Mouse (Mus musculus): ENCODE data around the gene Polr3gl. TPM values are rescaled to one million over a fixed set of nuclear protein-coding genes. Genes with fewer than 3 reads are reported as not detected.

Gene Polr3gl
- polyA plus RNA-seq, 1 experiment = 9.2 TPM

DNA sequence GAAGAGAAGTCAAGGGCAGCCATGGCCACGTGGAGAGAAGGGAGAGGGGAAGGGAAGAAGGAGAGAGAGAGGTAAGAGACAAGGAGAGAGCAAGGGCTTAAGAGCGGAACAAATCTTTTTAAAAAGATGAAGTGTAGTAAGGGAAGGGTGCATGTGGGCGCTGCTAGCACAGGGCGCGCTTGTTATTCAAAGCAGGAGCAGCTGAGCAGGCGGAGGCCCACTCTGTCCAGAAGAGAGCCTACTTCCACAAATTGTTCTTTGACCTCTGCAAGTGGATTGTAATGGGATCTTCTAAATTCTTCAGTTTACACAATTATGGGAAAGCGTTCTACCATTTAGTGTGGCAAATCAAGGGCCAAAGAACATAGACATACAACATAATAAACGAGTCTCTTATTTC lies 25.4 kb downstream of the Polr3gl start:
- Histone ChIP-seq H3K27me3 (ENCODE audit: control insufficient read depth, insufficient read depth, low read length) (no peaks in the 10 kb centered on the region), H3K27ac (ENCODE audit: insufficient read depth, low read length) (no peak overlapping the region), H3K36me3 (ENCODE audit: control insufficient read depth, insufficient read depth, low read length) (no peaks in the 10 kb centered on the region), H3K4me3 (ENCODE audit: extremely low read depth, insufficient read depth, insufficient read length) (no peak overlapping the region), H3K4me1 (ENCODE audit: control insufficient read depth, insufficient read depth, insufficient read length) (peaks cover 35% of the 10 kb centered on the region)
- 62% methylated on average over 8 of the region's 8 CpGs for WGBS
- DNase-seq (ENCODE audit: low read depth in 1 of 2, low spot score in 2 of 2) = no peak
- no peak for TF ChIP-seq POLR2A (IDR thresholded peaks at IDR 0.05; ENCODE audit: low read depth, low read length)
- no peak for TF ChIP-seq CTCF (IDR thresholded peaks at IDR 0.05; ENCODE audit: extremely low read depth, insufficient read depth, insufficient read length, insufficient replicate concordance)

DNA sequence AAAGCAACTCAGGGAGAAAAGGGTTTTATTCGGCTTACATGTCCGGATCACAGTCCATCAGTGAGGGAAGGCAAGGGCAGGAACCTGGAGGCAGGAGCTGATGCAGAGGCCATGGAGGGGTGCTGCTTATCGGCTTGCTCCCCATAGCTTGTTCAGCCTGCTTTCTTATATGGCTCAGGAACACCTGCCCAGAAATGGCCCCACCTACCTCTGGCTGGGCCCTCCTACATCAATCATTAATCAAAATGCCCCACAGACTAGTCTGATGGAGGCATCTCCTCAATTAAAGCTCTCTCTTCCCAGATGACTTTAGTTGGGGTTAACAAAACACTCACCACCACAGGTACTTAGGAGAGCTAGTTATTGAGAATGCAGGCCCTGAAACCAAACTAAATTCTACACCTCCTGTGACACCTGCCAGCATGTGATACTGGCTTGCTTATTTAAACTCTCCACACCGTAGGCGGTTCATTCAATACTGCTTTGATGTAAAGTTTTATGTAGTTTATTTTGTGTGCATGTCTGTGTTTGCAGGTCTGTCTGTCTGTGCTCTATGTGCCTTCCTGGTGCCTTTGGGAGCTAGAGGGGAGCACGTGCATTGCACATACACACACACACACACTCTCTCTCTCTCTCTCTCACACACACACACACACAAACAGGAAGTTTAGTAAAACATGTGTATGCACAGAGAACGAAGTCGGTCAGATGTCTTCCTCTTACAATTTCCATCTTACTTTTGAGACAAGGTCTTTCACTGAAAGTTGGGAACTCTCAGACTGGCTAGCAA lies 27.1 kb downstream of the Polr3gl start:
- peak overlapping the region; percentile 52; the same call in 1 of the 2 replicates for H3K27ac ChIP-seq (ENCODE audit: insufficient read depth, low read length)
- TF ChIP-seq CTCF (IDR thresholded peaks at IDR 0.05; ENCODE audit: extremely low read depth, insufficient read depth, insufficient read length, insufficient replicate concordance) = no peak
- no peak for TF ChIP-seq POLR2A (IDR thresholded peaks at IDR 0.05; ENCODE audit: low read depth, low read length)
- H3K4me3 ChIP-seq (ENCODE audit: extremely low read depth, insufficient read depth, insufficient read length) = no peak overlapping the region
- peaks cover 44% of the 10 kb centered on the region for H3K4me1 ChIP-seq (ENCODE audit: control insufficient read depth, insufficient read depth, insufficient read length)
- H3K36me3 ChIP-seq (ENCODE audit: control insufficient read depth, insufficient read depth, low read length) = no peaks in the 10 kb centered on the region; the same call in 1 of the 2 replicates
- no peaks in the 10 kb centered on the region for H3K27me3 ChIP-seq (ENCODE audit: control insufficient read depth, insufficient read depth, low read length)
- no peak for DNase-seq (ENCODE audit: low read depth in 1 of 2, low spot score in 2 of 2)
- WGBS = 54% methylated on average over 8 of the region's 8 CpGs

- TF ChIP-seq CTCF (IDR thresholded peaks at IDR 0.05; ENCODE audit: extremely low read depth, insufficient read depth, insufficient read length, insufficient replicate concordance) (no peak), POLR2A (IDR thresholded peaks at IDR 0.05; ENCODE audit: low read depth, low read length) (no peak)
- 51% methylated on average over 3 of the region's 3 CpGs for WGBS
- Histone ChIP-seq H3K27ac (ENCODE audit: insufficient read depth, low read length) (peak overlapping the region; percentile 64), H3K36me3 (ENCODE audit: control insufficient read depth, insufficient read depth, low read length) (peaks cover 14% of the 10 kb centered on the region), H3K4me1 (ENCODE audit: control insufficient read depth, insufficient read depth, insufficient read length) (peaks cover 45% of the 10 kb centered on the region), H3K4me3 (ENCODE audit: extremely low read depth, insufficient read depth, insufficient read length) (no peak overlapping the region), H3K27me3 (ENCODE audit: control insufficient read depth, insufficient read depth, low read length) (no peaks in the 10 kb centered on the region)
- no peak for DNase-seq (ENCODE audit: low read depth in 1 of 2, low spot score in 2 of 2)
These were observed 28.9 kb downstream of the Polr3gl start for GRCm38 (mm10) chr3:96565105-96565504.

DNA sequence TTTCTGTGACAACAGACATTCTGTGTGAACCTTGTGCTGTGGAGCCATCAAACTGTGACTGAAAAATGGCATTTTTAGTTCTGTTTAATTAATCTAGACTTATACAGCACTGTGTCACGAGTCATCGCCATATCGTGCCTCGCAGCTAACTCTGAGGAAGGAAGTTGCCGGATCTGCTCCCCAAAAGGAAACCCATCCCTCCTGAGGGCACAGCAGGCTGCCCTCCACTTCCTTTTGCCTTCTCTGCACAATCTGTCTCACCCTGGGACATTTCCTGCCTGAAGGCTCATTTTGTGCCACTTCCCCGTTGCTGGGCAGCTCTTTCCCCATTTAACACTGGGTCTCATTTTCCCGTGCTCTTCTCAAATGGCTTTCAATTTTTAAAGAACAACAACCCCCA lies 29.3 kb downstream of the Polr3gl start:
- H3K27me3 ChIP-seq (ENCODE audit: control insufficient read depth, insufficient read depth, low read length) = no peaks in the 10 kb centered on the region
- 0 out of 2 replicates have a peak overlapping the region, but pooled peaks have one; percentile 8 for H3K4me3 ChIP-seq (ENCODE audit: extremely low read depth, insufficient read depth, insufficient read length)
- H3K27ac ChIP-seq (ENCODE audit: insufficient read depth, low read length) = peak overlapping the region; percentile 69
- peaks cover 45% of the 10 kb centered on the region for H3K4me1 ChIP-seq (ENCODE audit: control insufficient read depth, insufficient read depth, insufficient read length)
- H3K36me3 ChIP-seq (ENCODE audit: control insufficient read depth, insufficient read depth, low read length) = peaks cover 19% of the 10 kb centered on the region
- TF ChIP-seq CTCF (IDR thresholded peaks at IDR 0.05; ENCODE audit: extremely low read depth, insufficient read depth, insufficient read length, insufficient replicate concordance) = no peak
- DNase-seq (ENCODE audit: low read depth in 1 of 2, low spot score in 2 of 2) = peak in 1 of 2 experiments; percentile 73
- under 1% methylated on average over 7 of the region's 7 CpGs for WGBS

DNA sequence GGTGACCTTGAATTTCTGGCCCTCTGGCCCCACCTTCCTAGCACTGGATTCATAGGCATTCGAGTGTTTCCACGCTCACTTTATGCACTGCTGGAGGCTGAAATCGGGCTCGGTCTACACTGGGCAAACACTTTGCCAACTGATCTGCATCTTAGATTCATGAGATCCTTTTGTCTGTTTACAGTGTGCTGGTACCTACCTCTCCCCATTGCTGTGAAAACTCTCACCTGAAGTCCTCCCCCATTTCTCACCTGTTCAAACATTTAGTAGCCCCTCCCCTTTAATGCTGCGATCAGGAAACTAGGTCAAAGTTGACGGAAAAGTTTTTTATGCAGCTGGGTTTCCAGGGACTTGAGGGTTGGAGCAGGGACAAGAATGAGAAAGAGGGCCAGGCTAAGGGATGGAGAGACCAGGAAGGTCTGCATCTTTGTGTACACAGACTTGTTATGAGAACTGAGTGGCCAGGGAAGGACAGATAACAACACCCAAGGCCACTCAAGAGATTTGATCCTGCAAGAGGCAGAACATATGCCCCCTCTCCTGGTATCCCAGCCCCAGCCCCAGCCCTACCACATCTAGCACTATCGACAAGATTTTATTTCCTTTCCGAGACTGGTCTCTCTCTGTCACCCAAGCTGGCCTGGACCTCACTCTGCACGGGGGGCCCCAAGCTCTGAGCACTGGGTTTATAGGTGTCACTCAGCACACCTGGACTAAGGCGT lies 29.9 kb downstream of the Polr3gl start:
- TF ChIP-seq CTCF (IDR thresholded peaks at IDR 0.05; ENCODE audit: extremely low read depth, insufficient read depth, insufficient read length, insufficient replicate concordance) = no peak
- TF ChIP-seq POLR2A (IDR thresholded peaks at IDR 0.05; ENCODE audit: low read depth, low read length) = no peak
- WGBS = 27% methylated on average over 10 of the region's 10 CpGs
- Histone ChIP-seq H3K4me3 (ENCODE audit: extremely low read depth, insufficient read depth, insufficient read length) (no peak overlapping the region), H3K27ac (ENCODE audit: insufficient read depth, low read length) (peak overlapping the region; percentile 69), H3K27me3 (ENCODE audit: control insufficient read depth, insufficient read depth, low read length) (no peaks in the 10 kb centered on the region), H3K36me3 (ENCODE audit: control insufficient read depth, insufficient read depth, low read length) (peaks cover 24% of the 10 kb centered on the region), H3K4me1 (ENCODE audit: control insufficient read depth, insufficient read depth, insufficient read length) (peaks cover 45% of the 10 kb centered on the region)
- peak in 1 of 2 experiments; percentile 24 for DNase-seq (ENCODE audit: low read depth in 1 of 2, low spot score in 2 of 2)

DNA sequence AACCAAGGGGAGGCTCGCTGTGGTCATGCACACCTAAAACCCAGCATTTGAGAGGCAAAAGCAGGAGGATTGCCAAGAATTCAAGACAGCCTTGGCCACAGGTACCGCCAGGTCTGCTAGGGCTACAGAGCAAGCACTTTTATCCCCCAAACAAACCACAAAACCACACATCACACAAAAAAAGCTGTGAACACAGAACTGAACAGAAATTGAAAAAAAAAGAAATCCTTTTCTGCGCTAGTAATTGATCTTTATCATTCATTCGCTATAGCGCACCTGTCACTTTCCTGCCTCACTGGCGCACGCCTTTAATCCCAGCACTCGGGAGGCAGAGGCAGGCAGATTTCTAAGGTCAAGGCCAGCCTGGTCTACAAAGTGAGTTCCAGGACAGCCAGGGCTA lies 30.7 kb downstream of the Polr3gl start:
- no peak for DNase-seq (ENCODE audit: low read depth in 1 of 2, low spot score in 2 of 2)
- H3K4me3 ChIP-seq (ENCODE audit: extremely low read depth, insufficient read depth, insufficient read length) = no peak overlapping the region
- H3K36me3 ChIP-seq (ENCODE audit: control insufficient read depth, insufficient read depth, low read length) = peaks cover 26% of the 10 kb centered on the region
- H3K27me3 ChIP-seq (ENCODE audit: control insufficient read depth, insufficient read depth, low read length) = no peaks in the 10 kb centered on the region
- H3K27ac ChIP-seq (ENCODE audit: insufficient read depth, low read length) = peak overlapping the region; percentile 64; the same call in 1 of the 2 replicates
- WGBS = 46% methylated on average over 8 of the region's 8 CpGs
- TF ChIP-seq CTCF (IDR thresholded peaks at IDR 0.05; ENCODE audit: extremely low read depth, insufficient read depth, insufficient read length, insufficient replicate concordance) = no peak
- no peak for TF ChIP-seq POLR2A (IDR thresholded peaks at IDR 0.05; ENCODE audit: low read depth, low read length)
- peaks cover 42% of the 10 kb centered on the region for H3K4me1 ChIP-seq (ENCODE audit: control insufficient read depth, insufficient read depth, insufficient read length)

All from spleen, adult 2 months (tissue).